Mouse (Mus musculus): ENCODE data around the gene Gucy1b1. TPM values are rescaled to one million over a fixed set of nuclear protein-coding genes. Genes with fewer than 3 reads are reported as not detected.
A peak's percentile ranks its signal among the peaks of the same experiment; 100 is the strongest.

The Gucy1b1 gene
- total RNA-seq (2021), result 1 to 10 TPM; 8.2 to 8.3 TPM
- long read RNA-seq, experiment 1, result 0 reads
- long read RNA-seq, experiment 2, partial matches to known transcripts, result 0 of 1 reads
- long read RNA-seq, experiment 2, other reads (novel, unspliced or antisense), result 0 of 1 reads

DNA sequence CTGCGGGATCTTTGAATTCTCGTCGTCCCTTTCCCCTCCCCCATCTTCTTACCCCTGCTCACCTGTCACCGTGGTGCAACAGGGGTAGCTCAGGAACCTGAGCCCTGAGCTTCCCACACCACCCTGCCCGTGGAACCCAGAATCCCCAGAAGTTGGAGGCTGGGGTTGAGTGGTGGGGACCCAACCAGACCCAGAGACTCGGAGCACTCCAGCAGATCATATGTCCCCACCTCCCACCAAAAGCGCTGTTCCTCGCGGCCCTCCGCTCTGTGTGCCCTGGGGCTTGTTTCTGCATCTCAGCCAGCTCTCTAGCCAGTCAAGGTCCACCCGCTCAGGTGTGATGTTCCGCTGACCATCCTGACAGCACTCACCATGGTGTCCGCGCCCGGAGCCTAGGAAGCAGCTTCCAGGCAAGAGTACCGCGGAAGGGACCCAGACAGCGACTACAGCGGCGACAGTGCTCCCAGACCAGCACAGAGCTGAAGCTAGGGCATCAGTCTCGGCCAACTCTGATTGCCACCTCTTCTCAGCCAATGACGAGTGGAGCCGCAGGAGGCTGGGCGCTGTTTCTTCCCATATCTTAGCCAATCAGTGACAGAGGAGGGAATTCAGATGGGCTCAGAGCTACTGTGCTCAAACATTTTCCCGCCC, at the start of gene Gucy1b1:
TSS of gene Gucy1b1 (minus strand) at position 489 of the 651 bp plus-strand sequence.
- peak; percentile 51 to 55 for DNase-seq

DNA sequence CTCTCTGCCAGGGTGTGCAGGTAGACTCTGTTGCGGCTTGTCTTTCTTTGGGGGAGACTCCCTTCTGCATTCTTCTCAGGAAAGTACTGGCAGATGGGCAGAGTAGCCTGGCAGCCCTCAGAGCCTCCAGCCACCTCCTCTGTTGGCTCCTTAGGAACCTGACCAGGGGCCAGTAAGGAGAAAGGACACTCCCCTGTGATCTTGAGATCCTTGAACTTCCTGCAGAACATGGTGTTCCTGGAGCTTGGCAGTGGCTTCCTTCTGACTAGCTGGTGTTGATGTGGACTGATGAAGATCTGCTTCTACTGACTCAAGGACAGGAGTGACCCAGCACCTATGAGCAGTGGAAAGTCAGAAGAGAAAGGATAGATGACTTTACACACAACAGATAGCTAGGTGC, 44.4 kb upstream of the Gucy1b1 start:
- no peak for DNase-seq

DNA sequence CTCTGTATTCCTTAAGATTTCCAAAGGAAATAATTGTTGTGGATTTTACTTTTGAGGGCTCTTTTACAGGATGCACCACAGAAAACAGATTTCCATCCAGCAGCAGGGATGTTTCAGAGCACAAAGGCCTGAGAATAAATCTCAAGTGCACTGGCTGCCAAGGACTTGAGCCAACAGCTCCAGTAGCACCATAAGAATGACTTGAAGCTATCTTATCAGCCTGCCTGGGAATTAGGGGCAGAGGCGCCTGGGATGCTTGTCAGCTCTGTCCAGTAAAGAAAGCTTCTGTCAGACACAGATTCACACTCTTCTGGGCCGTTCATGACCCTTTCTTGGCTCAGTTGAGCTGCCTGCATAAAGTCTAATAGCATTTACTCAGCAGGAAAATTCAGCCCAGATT, 38.0 kb upstream of the Gucy1b1 start:
- DNase-seq, result peak; percentile 8 to 24

DNA sequence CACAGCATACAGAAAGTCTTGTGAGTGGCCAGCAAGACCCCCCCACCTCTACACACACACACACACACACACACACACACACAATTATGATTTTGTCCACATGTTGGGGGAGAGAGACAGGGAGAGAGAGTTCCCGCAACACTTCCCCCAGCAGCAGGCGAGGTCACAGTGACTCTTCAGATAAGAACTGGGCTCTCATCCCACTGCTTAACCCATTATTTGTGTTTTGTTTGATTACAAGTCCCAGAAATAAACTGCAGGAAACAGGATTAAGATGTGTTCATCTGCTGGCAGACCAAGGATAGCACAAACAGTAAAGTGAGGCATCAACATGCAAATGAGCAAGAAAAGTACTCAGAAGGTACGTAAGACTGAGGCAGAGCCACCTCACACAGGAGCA, 37.5 kb upstream of the Gucy1b1 start:
- DNase-seq, result peak in 1 of 2 experiments; percentile 35

DNA sequence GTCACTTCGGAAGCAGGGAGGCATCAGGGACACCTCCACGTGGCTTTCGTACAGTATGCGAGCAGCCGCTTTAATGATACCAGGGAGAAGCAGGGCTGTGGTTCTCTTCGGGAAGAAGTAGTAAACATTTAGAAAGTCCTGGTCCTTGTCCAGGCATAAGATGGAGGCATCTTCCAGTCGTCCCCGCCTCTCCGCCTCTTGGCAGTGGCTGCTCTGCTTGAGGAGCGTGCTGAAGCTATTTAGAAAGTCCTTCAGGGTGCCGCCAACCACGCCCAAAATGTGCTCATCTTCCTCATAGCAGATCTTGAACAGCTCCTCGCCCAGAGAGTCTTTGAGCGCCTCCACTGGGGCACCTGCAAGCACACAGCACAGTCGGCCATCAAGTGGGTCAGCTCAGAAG, 34.5 kb upstream of the Gucy1b1 start:
- no peak for DNase-seq

DNA sequence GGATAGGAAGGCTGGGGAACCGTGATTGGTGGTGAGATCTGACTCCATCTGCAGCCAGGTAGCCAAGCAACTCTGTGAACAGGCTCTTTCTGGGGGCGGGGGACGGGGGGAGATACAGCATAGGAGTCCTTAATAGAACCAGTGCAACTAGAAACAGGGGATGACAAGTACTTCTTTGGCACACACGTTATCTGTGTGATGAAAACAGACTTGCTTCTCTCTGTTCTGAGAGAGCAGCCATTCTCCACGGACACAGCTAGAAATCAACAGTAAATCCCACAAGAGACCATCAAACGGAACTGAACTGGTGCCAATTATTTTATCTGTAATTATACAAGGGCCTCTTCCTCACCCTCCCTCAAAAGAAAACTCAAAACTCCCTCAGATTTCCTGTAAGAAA, 29.7 kb upstream of the Gucy1b1 start:
- no peak for DNase-seq

DNA sequence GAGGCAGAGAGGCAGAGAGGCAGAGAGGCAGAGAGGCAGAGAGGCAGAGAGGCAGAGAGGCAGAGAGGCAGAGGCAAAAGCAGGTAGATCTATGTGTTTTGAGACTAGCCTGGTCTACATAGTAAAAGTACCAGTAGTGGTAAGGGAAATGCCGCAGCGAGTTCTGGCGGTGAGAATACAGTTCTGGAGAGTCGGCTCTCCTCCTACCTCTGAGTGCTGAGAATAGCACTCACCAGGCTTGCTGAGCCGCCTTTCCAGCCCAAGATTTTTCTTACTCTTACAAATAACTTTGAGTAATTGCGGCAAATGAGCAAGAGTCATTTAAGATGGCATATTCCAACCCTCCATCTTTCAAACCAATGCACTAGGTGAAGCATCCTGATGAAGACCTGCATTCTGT, 24.6 kb upstream of the Gucy1b1 start:
- no peak for DNase-seq

DNA sequence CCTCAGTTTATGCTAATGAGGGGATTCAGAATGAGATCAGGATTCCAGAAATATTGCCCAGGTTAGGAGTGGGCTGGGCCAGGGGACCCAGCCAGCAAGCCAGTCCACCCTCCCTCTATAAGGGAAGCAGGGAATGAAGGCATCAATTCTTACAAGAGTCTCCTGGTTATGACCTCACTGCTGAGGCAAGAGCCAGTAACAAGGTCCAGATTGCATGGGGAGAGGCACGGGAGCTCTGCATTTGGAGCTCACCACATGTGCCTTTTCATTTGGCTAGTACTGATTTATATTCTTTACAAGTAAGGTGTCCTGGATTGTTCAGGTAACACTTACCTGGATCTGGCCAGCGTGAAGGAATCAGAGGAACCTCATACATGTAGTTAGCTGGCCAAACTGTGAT, 22.3 kb upstream of the Gucy1b1 start:
- no peak for DNase-seq

DNA sequence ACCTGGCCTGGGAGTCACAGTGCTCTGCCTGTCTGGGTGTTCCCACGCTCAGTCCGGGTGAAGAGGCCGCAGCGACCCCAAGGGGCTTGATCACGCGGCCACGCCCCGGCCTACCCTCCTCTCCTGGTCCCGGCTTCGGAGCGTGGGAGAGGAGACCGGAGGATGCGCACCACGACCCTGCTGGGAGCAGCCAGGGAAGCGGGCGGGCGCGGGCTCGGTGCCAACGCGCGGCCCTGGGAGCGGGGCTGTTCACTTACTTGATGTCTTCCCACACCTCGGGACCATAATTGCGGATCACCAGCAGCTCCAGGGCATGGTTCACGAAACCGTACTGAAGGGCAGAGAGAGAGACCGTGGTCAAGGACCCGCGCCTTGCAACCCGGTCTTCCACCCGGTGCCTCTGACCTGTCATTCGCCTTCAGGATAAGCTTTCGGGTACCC, 728 bp downstream of the Gucy1b1 start:
- DNase-seq, result peak; percentile 31 to 54

DNA sequence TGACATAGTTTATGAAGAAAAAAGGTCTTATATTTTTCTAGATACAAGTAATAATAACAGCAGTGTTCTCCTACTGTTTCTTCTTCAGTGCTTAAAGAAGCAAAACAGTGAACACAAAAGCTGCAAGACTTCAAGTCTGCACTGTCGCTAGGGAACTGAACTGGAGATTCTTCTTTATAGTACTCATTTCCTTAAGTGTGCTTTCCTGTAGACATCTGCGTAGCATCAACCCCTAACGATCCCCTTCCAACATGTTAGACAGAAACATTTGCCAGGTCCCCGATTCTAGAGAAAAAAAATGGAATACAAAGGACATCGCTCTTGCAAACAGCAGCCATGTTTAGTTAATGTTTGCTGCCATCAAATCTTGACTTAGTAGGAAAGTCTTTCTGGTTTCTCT, 6.7 kb downstream of the Gucy1b1 start:
- no peak for DNase-seq

DNA sequence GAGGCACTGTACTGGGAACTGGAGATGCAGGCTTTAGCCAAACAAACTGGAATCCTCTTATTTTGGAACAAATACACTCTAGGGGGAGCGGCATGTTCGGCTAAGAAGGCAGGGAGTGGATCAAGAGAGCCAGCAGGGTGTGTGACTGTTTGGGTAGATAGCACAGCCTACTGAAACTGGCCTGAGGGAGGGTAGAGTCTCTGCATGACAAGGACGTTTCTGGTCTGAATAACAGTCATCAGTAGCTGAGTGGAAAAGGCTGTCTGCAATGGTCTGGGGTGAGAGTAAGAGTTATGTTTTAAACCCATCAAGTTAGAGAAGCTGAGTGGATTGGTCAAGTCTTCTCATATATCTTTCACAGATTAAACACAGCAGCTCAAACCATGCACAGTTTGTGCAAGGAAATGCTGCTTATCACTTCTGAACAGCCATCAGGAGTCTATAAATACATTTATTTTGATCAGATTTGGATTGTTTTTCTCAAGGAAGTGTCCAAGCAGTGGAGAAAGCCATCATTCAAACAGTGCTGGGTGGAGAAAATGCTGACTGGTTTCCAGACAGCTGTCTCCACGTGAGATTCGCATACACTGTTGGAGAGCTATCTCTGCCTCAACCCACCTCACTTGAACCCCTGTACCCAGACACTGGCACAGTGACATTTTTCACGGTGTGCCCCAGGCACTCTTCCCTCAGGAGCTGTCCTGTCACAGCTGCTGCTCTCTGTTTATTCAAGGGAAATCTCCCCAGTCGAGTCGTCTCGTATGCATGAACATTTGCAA, 12.9 kb downstream of the Gucy1b1 start:
- DNase-seq, result no peak

DNA sequence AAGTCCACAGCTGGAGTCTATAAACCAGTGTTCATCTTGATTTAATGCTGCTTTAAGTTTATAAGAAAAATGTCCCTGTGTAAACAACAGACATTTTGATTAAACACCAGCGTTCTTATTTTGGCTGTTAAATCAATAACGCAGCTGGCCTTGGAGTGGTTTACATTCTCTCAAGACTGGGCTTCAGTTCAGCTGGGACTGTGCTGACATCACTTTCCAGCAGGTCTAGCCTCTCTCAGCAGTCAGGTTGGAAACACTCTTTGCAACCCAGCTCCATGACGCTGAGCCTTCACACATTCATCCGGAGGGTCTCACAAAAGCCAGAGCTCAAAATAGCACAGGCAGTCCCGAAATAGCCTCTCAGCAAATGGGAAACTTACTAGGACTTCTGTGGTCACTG, 17.3 kb downstream of the Gucy1b1 start:
- DNase-seq, result no peak

DNA sequence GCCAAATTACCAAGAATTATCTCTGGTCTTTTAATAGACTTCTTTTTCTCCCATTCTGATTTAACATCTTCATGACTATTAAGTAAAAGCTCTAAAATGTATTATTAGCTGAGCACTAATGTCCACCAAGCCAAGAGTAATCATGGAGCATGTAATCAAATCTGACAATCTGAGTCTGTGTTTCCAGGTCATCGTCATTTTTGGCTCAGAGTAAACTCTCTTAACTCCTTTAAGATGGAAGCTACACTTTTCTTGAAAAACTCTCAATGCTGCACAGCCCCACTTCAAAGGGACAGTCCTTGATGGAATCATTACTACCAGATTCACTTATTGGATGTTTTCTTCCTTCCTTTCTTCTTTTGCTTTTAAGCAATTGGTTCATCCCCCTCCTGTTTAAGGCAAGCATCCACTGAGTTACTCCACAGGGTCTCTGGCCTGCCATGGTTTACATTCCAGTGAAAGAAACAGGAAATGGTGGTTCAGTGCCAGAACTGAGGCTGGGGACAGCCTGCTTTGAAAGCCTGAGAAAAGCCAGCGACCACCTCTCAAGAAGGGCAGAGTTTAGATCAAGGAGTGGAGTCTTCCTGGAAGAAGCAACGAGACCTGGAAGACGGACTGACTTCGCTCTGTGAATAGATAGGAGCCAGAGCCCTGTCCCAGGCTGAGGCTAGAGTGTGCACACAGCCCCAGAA, 20.1 kb downstream of the Gucy1b1 start:
- DNase-seq, result no peak

DNA sequence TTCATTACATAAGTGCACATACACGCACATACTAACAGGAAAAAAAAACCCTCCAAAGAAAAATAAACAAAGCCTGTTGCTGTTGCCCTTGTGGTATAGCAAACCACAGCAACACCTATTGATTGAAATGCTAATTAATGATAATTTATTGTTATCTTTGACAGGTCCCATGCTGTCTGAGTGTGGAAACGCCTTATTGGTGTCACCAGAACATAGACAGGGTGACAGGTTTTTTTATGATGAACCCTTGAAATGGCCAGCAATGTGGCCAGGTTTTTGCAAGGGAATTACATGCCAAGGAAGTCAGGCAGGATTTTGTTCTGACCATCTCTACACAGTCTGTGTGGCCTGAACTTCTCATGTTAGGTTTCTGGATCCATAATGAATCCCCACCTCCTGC, 22.5 kb downstream of the Gucy1b1 start:
- no peak for DNase-seq

DNA sequence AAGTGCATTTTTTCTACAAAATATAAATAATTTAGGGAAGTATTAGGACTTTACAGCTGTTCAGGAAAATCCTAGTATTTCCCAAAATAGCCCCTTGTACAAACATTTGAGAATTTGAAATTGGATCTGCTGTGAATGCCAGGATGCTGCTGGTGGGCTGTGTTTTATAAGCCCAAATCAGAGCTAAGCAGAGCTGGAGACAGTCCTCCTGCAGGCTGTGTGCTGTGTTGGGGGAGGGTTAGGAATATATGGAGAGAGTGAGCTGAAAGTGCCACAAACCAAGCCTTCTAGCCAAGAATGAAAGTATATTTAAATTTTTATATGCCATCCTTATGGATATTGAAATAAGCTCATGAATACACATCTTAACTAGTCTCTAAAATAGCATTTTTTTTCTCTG, 23.0 kb downstream of the Gucy1b1 start:
- DNase-seq, result no peak

DNA sequence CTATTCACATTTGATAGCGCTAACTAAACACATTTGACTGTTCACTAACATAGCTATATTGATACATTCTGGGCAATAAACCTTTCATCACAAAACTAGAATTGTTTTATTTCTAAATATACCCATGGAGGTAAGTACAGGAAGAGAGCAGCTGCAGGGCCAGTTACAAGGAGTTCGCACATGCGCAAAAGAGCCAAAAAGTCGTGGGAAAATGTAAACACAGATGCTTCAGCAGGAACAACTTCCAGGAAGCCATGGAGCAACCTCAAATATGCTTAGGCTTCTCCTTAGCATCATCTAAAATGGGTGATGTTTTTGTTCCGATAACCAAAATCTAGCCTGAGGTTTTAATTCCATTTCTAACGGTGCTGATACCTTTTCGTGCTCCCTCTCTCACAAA, 25.8 kb downstream of the Gucy1b1 start:
- no peak for DNase-seq

DNA sequence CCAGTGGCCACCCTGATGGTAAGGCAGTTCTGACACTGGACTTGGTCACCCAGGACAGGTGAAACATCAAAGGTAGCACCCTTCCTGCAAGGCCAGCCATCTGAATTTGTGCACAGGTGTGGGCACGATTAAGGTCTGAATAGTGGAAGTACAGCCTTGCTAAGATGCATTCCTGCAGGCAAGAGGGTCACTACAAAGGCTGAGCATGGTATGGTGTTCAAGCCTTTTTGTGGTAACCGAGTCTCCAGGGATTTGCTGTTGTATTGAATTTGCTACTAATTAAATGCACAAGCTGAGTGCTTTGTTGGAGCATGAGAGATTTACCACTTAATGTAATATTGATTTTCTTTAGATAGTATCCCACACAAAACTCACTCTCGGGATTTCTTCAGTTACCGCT, 26.4 kb downstream of the Gucy1b1 start:
- DNase-seq, result no peak

DNA sequence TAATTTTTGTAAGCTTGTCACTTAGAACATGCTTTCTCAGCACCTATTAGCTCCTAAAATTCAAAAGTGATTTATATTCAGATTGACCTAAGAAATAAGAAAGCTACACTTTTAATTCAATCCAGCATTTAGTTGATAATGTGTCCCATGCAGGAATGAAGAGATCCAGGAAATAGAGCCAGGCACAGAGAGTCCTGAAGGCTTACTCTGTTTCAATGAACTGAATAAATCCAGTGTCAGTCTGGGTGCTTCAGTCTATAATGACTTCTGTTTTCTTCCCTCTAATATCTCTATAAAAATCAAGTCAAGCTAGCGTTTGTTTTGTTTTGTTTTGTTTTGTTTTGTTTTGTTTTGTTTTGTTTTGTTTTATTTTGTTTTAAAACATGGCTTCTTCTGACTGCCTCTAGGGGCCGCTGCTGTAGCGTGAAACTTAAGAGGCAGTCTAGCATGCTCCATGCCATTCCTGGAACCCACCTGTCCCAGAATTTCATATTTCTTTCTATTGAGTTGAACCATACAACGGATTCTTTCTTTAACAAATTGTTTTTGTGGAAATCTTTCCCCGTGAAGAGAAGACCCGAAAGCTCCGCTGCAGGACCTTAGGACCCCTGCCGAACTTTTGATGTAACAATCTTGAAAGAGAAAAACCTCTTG, 27.3 kb downstream of the Gucy1b1 start:
- DNase-seq, result peak; percentile 48 to 61

DNA sequence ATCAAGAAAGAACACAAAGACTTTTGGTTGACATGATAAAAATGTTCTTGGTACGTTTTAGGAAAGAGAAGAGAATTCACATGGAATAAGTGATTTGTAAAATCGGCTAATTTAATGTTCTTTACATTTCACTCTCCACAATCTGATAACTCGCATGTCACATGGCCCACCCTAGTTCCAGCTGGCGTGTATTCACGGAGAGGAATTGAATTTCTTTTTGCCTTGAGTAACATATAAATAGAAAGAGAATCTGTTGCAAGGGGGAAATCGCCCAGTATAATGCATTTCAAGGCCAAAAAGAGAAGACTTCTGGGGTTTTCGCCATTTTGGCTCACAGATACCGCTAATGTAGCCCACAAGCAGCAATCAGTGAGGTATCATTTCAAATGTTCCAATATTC, 28.4 kb downstream of the Gucy1b1 start:
- DNase-seq, result no peak

DNA sequence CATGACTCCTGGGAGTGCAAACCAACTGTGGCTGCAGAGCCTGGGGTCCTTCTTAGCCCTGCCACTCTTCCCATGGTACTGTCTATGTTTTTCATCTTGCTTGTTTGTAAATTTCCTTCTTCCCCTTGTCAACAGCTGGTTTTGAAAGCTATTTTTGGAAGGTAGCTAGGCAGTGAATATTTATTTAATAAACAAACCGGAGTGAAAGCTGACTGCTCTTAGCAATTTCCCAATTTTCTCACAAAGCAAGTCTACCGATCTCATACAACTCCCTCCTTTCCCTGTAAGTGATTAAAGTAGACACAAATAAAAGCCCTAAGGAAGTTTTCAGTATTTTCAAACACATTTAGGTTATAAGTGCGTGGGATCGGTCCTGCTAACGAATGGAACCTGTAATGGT, 29.6 kb downstream of the Gucy1b1 start:
- no peak for DNase-seq

DNA sequence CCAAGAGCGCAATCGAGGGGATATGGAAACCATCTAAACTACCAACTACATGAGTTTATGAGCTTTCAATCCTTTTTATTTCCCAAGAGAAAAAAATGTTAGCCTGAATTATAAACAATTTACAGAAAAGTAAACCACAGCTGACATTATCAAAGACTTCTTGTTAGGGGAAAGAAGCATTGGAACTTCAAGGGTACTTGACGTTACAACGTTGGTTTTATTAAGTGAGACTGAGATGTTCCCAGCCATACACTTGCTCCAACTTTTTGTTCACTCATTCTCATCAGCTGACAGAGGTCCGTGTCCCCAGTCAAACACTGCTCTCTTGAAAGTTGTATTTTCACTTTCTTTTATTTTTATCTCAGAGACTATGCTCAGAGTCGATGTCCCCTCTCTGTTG, 30.8 kb downstream of the Gucy1b1 start:
- DNase-seq, result no peak

DNA sequence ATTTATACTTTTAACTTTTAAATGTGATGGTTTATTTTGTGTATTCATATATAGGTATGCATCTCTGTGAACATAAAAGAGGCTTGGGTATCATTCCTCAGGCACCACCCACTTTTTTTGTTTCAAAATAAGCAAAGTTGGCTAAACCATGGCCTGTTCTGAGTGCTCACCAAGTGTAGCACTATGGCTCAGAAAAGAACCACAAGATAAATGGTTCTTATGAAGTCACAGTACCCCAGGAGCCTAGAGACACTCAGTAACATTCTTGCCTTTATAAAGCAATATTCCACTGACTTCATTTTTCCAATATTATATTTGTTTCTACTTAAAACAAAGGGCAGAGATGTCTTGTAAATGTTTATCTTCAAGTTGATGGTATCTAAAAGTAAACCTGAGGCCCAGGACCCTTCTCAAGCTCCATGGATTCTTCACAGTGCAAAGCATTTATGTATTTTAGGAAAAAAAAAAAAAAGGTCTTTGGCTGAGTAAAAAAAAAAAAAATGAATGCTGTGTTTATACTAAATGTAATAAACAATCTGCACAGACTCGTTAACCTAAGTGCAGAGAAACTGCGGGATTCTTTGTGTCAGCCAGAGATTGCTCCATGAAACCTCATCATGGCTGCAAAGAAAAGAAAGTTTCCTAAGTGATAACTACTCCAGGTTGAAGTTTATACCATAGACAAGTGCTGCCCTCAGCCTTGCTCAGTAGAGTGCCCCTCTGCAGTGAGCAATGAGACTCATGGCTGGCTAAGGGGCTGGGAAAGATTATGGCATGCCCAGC, 38.0 kb downstream of the Gucy1b1 start:
- DNase-seq, result no peak

Data from adrenal gland, postnatal 36 days (tissue).